Mouse (Mus musculus) lung, postnatal 0 days (tissue): ENCODE data around the gene Prr22. TPM values are rescaled to one million over a fixed set of nuclear protein-coding genes. Genes with fewer than 3 reads are reported as not detected.
A peak's percentile ranks its signal among the peaks of the same experiment; 100 is the strongest.

Source experiments
- ATAC-seq: fragments of 200-750 bp; cut with Nextera tagmentation; 2 replicates; pipeline ENCODE4 v1.8.0; 2017; ENCODE audit warnings: moderate library complexity
- DNase-seq: peaks from one replicate; pipeline ENCODE4 v3.0.0-alpha.2; 2016; ENCODE audit warnings: low spot score
- H3K27ac ChIP-seq: fragments of 300-500 bp; sonication (generic); 2 replicates; pipeline ENCODE4 v1.5.1; 2014; ENCODE audit warnings: antibody characterized with exemption, mild to moderate bottlenecking, low read length, mixed read lengths
- H3K27me3 ChIP-seq: fragments of 300-500 bp; sonication (generic); replicated peaks from 2 replicates; pipeline ENCODE4 v1.6.1; 2014; ENCODE audit warnings: low read length, mixed read lengths; ENCODE audit not compliant: insufficient read depth
- H3K36me3 ChIP-seq: fragments of 300-500 bp; sonication (generic); 2 replicates; pipeline ENCODE4 v1.6.1; 2014; ENCODE audit warnings: low read length, mixed read lengths; ENCODE audit not compliant: insufficient read depth
- H3K4me1 ChIP-seq: fragments of 300-500 bp; sonication (generic); 2 replicates; pipeline ENCODE4 v1.6.1; 2014; ENCODE audit warnings: antibody characterized with exemption, low read depth, low read length, mixed read lengths; ENCODE audit not compliant: insufficient read depth
- H3K4me2 ChIP-seq: fragments of 300-500 bp; sonication (generic); replicated peaks from 2 replicates; pipeline ENCODE4 v1.6.1; 2014; ENCODE audit warnings: low read depth, mild to moderate bottlenecking, low read length, moderate library complexity, mixed read lengths
- H3K4me3 ChIP-seq: fragments of 300-500 bp; sonication (generic); 2 replicates; pipeline ENCODE4 v1.5.1; 2014; ENCODE audit warnings: low read depth, low read length
- H3K9ac ChIP-seq: fragments of 300-500 bp; sonication (generic); replicated peaks from 2 replicates; pipeline ENCODE4 v1.6.1; 2014; ENCODE audit warnings: low read depth, mild to moderate bottlenecking
- H3K9me3 ChIP-seq: fragments of 300-500 bp; sonication (generic); 2 replicates; pipeline ENCODE4 v1.6.1; 2016; ENCODE audit warnings: low read length, mixed read lengths
- CTCF ChIP-seq: IDR thresholded peaks from 2 replicates; pipeline ENCODE4 v1.5.1; 2016; ENCODE audit warnings: antibody characterized with exemption, mild to moderate bottlenecking
- EP300 ChIP-seq: IDR thresholded peaks from 2 replicates; pipeline ENCODE4 v1.6.1; 2016; ENCODE audit warnings: antibody characterized with exemption, mild to moderate bottlenecking, control low read depth
- WGBS: fragments of 180-500 bp; shearing (Covaris S2); extraction: QIAGEN DNeasy Blood & Tissue Kit; methylation state at CpG from one replicate; pipeline ENCODE4 v1.1.7; 2014; 5-methylcytosine and 5-hydroxymethylcytosine counted together
- polyA plus RNA-seq: library from polyadenylated mRNA; unstranded; fragments of >200 nt; fragmentation: Nextera tagmentation; extraction: Ambion mirVana; gene quantifications from 2 replicates; pipeline ENCODE4 v1.2.1, GENCODE M21; 2015

Gene Prr22
- polyA plus RNA-seq, 1 experiment from 2014 or later = 0.23 TPM

DNA sequence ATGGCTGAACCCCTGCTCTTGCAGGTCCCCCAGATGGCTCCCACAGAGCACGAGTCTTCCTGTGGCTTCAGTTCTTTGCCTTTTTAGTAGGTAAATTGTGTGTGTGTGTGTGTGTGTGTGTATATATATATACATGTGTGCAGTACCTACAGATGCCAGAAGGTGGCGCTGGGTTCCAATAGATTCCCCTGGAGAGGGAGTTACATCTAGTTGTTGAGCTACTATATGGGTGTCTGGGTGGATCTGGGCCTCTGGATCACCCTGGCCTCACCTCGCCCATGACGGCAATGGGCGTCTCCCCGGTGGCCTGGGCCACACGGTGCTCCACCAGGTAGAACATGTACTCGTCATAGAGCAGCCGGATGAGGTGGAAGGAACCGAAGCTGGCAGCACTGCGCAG lies 7.5 kb downstream of the Prr22 start:
- DNase-seq (no peak), ATAC-seq (no peak)
- no peaks in the 10 kb centered on the region for H3K36me3 ChIP-seq
- no peak overlapping the region for H3K9ac ChIP-seq
- TF ChIP-seq CTCF (peak; percentile 31), EP300 (no peak)
- no peaks in the 10 kb centered on the region for H3K27me3 ChIP-seq
- no peaks in the 10 kb centered on the region for H3K9me3 ChIP-seq
- no peaks in the 10 kb centered on the region for H3K4me1 ChIP-seq
- no peak overlapping the region for H3K27ac ChIP-seq
- WGBS = 92% methylated on average over 11 of the region's 11 CpGs
- H3K4me3 ChIP-seq = no peak overlapping the region
- no peak overlapping the region for H3K4me2 ChIP-seq

GRCm38 (mm10) chr17:56778779-56779362 lies 8.8 kb downstream of the Prr22 start:
- Histone ChIP-seq H3K9ac (no peak overlapping the region), H3K9me3 (no peaks in the 10 kb centered on the region), H3K27ac (no peak overlapping the region), H3K36me3 (no peaks in the 10 kb centered on the region), H3K4me1 (no peaks in the 10 kb centered on the region), H3K4me3 (no peak overlapping the region), H3K27me3 (no peaks in the 10 kb centered on the region), H3K4me2 (no peak overlapping the region)
- no peak for DNase-seq
- 51% methylated on average over 3 of the region's 3 CpGs for WGBS
- TF ChIP-seq CTCF = no peak
- TF ChIP-seq EP300 = no peak
- ATAC-seq = peak; percentile 31; the same call in 1 of the 2 replicates

DNA sequence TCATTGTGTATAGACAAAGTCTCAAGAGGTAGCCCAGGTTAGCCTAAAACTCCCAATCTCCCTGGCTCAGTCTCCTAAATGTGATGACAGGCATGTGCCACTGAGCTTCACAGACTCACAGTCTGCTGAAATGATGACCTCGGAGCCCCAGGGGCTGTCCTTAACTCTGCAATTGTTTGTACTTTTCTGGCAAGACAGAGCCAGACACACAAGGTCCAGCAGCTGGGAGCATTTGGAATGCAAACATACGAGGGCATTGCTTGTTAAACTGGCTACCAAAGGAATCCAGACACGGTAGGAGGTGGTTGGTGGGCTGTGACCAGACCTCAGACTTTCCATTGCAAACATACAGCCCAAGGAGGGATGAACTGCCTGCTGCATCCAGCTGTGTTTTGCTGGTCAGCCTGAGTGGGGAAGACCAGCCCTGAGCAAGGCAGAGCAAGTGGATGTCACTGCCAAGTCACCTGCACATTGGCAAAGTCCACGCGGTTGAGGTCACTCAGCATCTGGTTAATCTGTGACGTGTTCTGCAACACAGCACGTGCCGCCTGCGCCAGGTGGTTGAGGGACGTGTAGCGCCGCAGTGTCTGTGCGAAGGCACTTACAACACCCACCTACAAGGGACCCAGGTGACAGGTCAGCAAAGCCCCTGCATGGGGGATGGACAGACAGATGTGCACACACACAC lies 10.4 kb downstream of the Prr22 start:
- Histone ChIP-seq H3K4me3 (no peak overlapping the region), H3K27me3 (no peaks in the 10 kb centered on the region), H3K27ac (no peak overlapping the region), H3K9me3 (no peaks in the 10 kb centered on the region), H3K4me1 (no peaks in the 10 kb centered on the region), H3K9ac (no peak overlapping the region), H3K4me2 (no peak overlapping the region), H3K36me3 (no peaks in the 10 kb centered on the region)
- TF ChIP-seq EP300 (no peak), CTCF (no peak)
- WGBS = 68% methylated on average over 13 of the region's 13 CpGs
- ATAC-seq (no peak), DNase-seq (no peak)

DNA sequence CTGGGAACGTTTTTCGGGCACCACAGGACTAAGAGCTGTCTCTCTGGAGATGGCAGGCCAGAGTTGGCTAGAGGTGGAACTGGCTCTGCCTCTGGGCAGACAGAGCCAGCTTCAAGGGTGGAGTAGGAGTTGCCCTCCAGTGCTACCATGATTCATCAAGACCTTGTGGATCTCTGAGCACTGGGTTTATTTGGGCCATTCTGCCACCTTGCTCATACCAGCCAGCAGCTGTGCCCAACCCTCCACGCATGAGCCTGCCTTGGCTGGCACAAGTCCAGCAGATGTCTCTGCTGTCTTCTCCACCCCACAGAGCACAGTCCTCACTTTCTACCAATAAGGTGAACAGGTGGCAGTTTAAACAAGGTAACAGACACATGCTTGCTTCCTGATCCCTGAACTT lies 18.8 kb downstream of the Prr22 start:
- no peak for TF ChIP-seq EP300
- TF ChIP-seq CTCF = no peak
- no peaks in the 10 kb centered on the region for H3K36me3 ChIP-seq
- H3K27ac ChIP-seq = no peak overlapping the region
- no peak overlapping the region for H3K9ac ChIP-seq
- DNase-seq (no peak), ATAC-seq (no peak)
- WGBS = 57% methylated on average over 3 of the region's 3 CpGs
- no peaks in the 10 kb centered on the region for H3K9me3 ChIP-seq
- no peak overlapping the region for H3K4me2 ChIP-seq
- no peaks in the 10 kb centered on the region for H3K27me3 ChIP-seq
- H3K4me3 ChIP-seq = no peak overlapping the region
- H3K4me1 ChIP-seq = no peaks in the 10 kb centered on the region

GRCm38 (mm10) chr17:56789286-56789685 lies 19.2 kb downstream of the Prr22 start:
- Histone ChIP-seq H3K4me1 (no peaks in the 10 kb centered on the region), H3K9me3 (no peaks in the 10 kb centered on the region), H3K9ac (no peak overlapping the region), H3K27ac (no peak overlapping the region), H3K4me3 (no peak overlapping the region), H3K4me2 (no peak overlapping the region), H3K36me3 (no peaks in the 10 kb centered on the region), H3K27me3 (no peaks in the 10 kb centered on the region)
- WGBS = 63% methylated on average over 6 of the region's 6 CpGs
- ATAC-seq (peak; percentile 55), DNase-seq (no peak)
- no peak for TF ChIP-seq CTCF
- TF ChIP-seq EP300 = no peak

GRCm38 (mm10) chr17:56792588-56792987 lies 22.5 kb downstream of the Prr22 start:
- Histone ChIP-seq H3K36me3 (no peaks in the 10 kb centered on the region), H3K9me3 (no peaks in the 10 kb centered on the region), H3K9ac (no peak overlapping the region), H3K4me3 (no peak overlapping the region), H3K27ac (no peak overlapping the region), H3K4me1 (no peaks in the 10 kb centered on the region), H3K4me2 (no peak overlapping the region), H3K27me3 (no peaks in the 10 kb centered on the region)
- WGBS = 75% methylated on average over 3 of the region's 3 CpGs
- no peak for ATAC-seq
- no peak for TF ChIP-seq CTCF
- TF ChIP-seq EP300 = no peak
- no peak for DNase-seq
